Mouse (Mus musculus): ENCODE data around the gene Epha4.

Epha4 gene

GRCm38 (mm10) chr1:77425171-77425570, 89.7 kb downstream of the Epha4 start:
- TF ChIP-seq GATA4 (IDR thresholded peaks at IDR 0.05; ENCODE audit: insufficient replicate concordance, low read length) = no peak

- no peak for TF ChIP-seq GATA4 (IDR thresholded peaks at IDR 0.05; ENCODE audit: insufficient replicate concordance, low read length)
Measured at GRCm38 (mm10) chr1:77421081-77421480, 93.8 kb downstream of the Epha4 start.

- TF ChIP-seq GATA4 (IDR thresholded peaks at IDR 0.05; ENCODE audit: insufficient replicate concordance, low read length) = no peak
Measured at GRCm38 (mm10) chr1:77420348-77420747, 94.5 kb downstream of the Epha4 start.

- TF ChIP-seq GATA4 (IDR thresholded peaks at IDR 0.05; ENCODE audit: insufficient replicate concordance, low read length) = no peak
Measured at GRCm38 (mm10) chr1:77416872-77417271, 98.0 kb downstream of the Epha4 start.

GRCm38 (mm10) chr1:77412871-77413669, 101.8 kb downstream of the Epha4 start:
- TF ChIP-seq GATA4 (IDR thresholded peaks at IDR 0.05; ENCODE audit: insufficient replicate concordance, low read length) = no peak

- no peak for TF ChIP-seq GATA4 (IDR thresholded peaks at IDR 0.05; ENCODE audit: insufficient replicate concordance, low read length)
Measured at GRCm38 (mm10) chr1:77412285-77412684, 102.6 kb downstream of the Epha4 start.

GRCm38 (mm10) chr1:77411222-77411621, 103.7 kb downstream of the Epha4 start:
- no peak for TF ChIP-seq GATA4 (IDR thresholded peaks at IDR 0.05; ENCODE audit: insufficient replicate concordance, low read length)

- TF ChIP-seq GATA4 (IDR thresholded peaks at IDR 0.05; ENCODE audit: insufficient replicate concordance, low read length) = no peak
Measured at GRCm38 (mm10) chr1:77410716-77411115, 104.2 kb downstream of the Epha4 start.

GRCm38 (mm10) chr1:77410153-77410552, 104.7 kb downstream of the Epha4 start:
- TF ChIP-seq GATA4 (IDR thresholded peaks at IDR 0.05; ENCODE audit: insufficient replicate concordance, low read length) = no peak

- no peak for TF ChIP-seq GATA4 (IDR thresholded peaks at IDR 0.05; ENCODE audit: insufficient replicate concordance, low read length)
Measured at GRCm38 (mm10) chr1:77409509-77409908, 105.4 kb downstream of the Epha4 start.

GRCm38 (mm10) chr1:77407417-77407816, 107.5 kb downstream of the Epha4 start:
- TF ChIP-seq GATA4 (IDR thresholded peaks at IDR 0.05; ENCODE audit: insufficient replicate concordance, low read length) = no peak

- TF ChIP-seq GATA4 (IDR thresholded peaks at IDR 0.05; ENCODE audit: insufficient replicate concordance, low read length) = no peak
Measured at GRCm38 (mm10) chr1:77406631-77407030, 108.3 kb downstream of the Epha4 start.

GRCm38 (mm10) chr1:77404537-77404936, 110.4 kb downstream of the Epha4 start:
- no peak for TF ChIP-seq GATA4 (IDR thresholded peaks at IDR 0.05; ENCODE audit: insufficient replicate concordance, low read length)

GRCm38 (mm10) chr1:77402942-77403341, 111.9 kb downstream of the Epha4 start:
- no peak for TF ChIP-seq GATA4 (IDR thresholded peaks at IDR 0.05; ENCODE audit: insufficient replicate concordance, low read length)

GRCm38 (mm10) chr1:77401465-77401864, 113.4 kb downstream of the Epha4 start:
- TF ChIP-seq GATA4 (IDR thresholded peaks at IDR 0.05; ENCODE audit: insufficient replicate concordance, low read length) = no peak

GRCm38 (mm10) chr1:77391590-77391989, 123.3 kb downstream of the Epha4 start:
- no peak for TF ChIP-seq GATA4 (IDR thresholded peaks at IDR 0.05; ENCODE audit: insufficient replicate concordance, low read length)

GRCm38 (mm10) chr1:77389069-77389468, 125.8 kb downstream of the Epha4 start:
- TF ChIP-seq GATA4 (IDR thresholded peaks at IDR 0.05; ENCODE audit: insufficient replicate concordance, low read length) = no peak

Data from liver, adult (tissue).